Mouse (Mus musculus) fat pad, adult 2 months (tissue): ENCODE results near the gene Rab25.

Experiments used
- DNase-seq: peaks from one replicate; pipeline ENCODE4 v3.0.0-alpha.2; 2011; ENCODE audit warnings: low read depth, low spot score; ENCODE audit errors: extremely low read depth

Rab25 gene

GRCm38 (mm10) chr3:88567892-88568291 is 19.8 kb upstream of the Rab25 start:
- no peak for DNase-seq

GRCm38 (mm10) chr3:88566536-88567061 is 18.5 kb upstream of the Rab25 start:
- no peak for DNase-seq

GRCm38 (mm10) chr3:88566116-88566515 is 18.0 kb upstream of the Rab25 start:
- DNase-seq = no peak

- no peak for DNase-seq
Observed at GRCm38 (mm10) chr3:88563966-88564365, 15.9 kb upstream of the Rab25 start.

GRCm38 (mm10) chr3:88563442-88563841 is 15.3 kb upstream of the Rab25 start:
- DNase-seq = no peak

- DNase-seq = no peak
Observed at GRCm38 (mm10) chr3:88561989-88562388, 13.9 kb upstream of the Rab25 start.

- no peak for DNase-seq
Observed at GRCm38 (mm10) chr3:88559596-88559995, 11.5 kb upstream of the Rab25 start.

- no peak for DNase-seq
Observed at GRCm38 (mm10) chr3:88556616-88557015, 8.5 kb upstream of the Rab25 start.

GRCm38 (mm10) chr3:88555731-88556130 is 7.6 kb upstream of the Rab25 start:
- DNase-seq = no peak

- DNase-seq = no peak
Observed at GRCm38 (mm10) chr3:88555069-88555605, 7.0 kb upstream of the Rab25 start.

GRCm38 (mm10) chr3:88553880-88554586 is 5.9 kb upstream of the Rab25 start:
- DNase-seq = no peak

GRCm38 (mm10) chr3:88553525-88553879 is 5.4 kb upstream of the Rab25 start, which contains the start of gene Ubqln4:
Gene Ubqln4 (plus strand): TSS chr3:88553758.
- DNase-seq = no peak

- peak; percentile 80 for DNase-seq
Observed at GRCm38 (mm10) chr3:88552676-88553524, 4.8 kb upstream of the Rab25 start, which contains the start of gene Lamtor2. Gene Lamtor2 (minus strand): TSS chr3:88553074.

- DNase-seq = no peak
Observed at GRCm38 (mm10) chr3:88552082-88552645, 4.1 kb upstream of the Rab25 start.

GRCm38 (mm10) chr3:88551586-88551985 is 3.5 kb upstream of the Rab25 start:
- no peak for DNase-seq

- DNase-seq = no peak
Observed at GRCm38 (mm10) chr3:88546674-88547418, 1.3 kb downstream of the Rab25 start.

GRCm38 (mm10) chr3:88544955-88545591 is 3.0 kb downstream of the Rab25 start:
- DNase-seq = no peak

GRCm38 (mm10) chr3:88544514-88544913 is 3.6 kb downstream of the Rab25 start:
- DNase-seq = no peak

- DNase-seq = no peak
Observed at GRCm38 (mm10) chr3:88543651-88544410, 4.3 kb downstream of the Rab25 start.
